Mouse (Mus musculus) hindbrain, embryonic 13.5 days (tissue): Measurements from ENCODE around the gene Slc38a2. TPM values are rescaled to one million over a fixed set of nuclear protein-coding genes. Genes with fewer than 3 reads are reported as not detected.
A peak's percentile ranks its signal among the peaks of the same experiment; 100 is the strongest.

ENCODE experiments used
- ATAC-seq: fragments of 200-750 bp; cut with Nextera tagmentation; 2 replicates; pipeline ENCODE4 v1.8.0; 2017; ENCODE audit warnings: moderate TSS enrichment; ENCODE audit not compliant: low FRiP score
- H3K27ac ChIP-seq: fragments of 300-500 bp; sonication (generic); 2 replicates; pipeline ENCODE4 v1.5.1; 2015; ENCODE audit warnings: inconsistent platforms, mild to moderate bottlenecking, moderate library complexity
- H3K27me3 ChIP-seq: fragments of 300-500 bp; sonication (generic); 2 replicates; pipeline ENCODE4 v1.6.1; 2015; ENCODE audit warnings: mild to moderate bottlenecking, inconsistent platforms
- H3K36me3 ChIP-seq: fragments of 300-500 bp; sonication (generic); 2 replicates; pipeline ENCODE4 v1.6.1; 2015; ENCODE audit warnings: mild to moderate bottlenecking, inconsistent platforms
- H3K4me1 ChIP-seq: fragments of 300-500 bp; sonication (generic); replicated peaks from 2 replicates; pipeline ENCODE4 v1.6.1; 2015; ENCODE audit warnings: inconsistent platforms
- H3K4me2 ChIP-seq: fragments of 300-500 bp; sonication (generic); 2 replicates; pipeline ENCODE4 v1.6.1; 2015; ENCODE audit warnings: inconsistent platforms, mild to moderate bottlenecking, moderate library complexity
- H3K4me3 ChIP-seq: fragments of 300-500 bp; sonication (generic); 2 replicates; pipeline ENCODE4 v1.5.1; 2015; ENCODE audit warnings: mild to moderate bottlenecking, inconsistent platforms
- H3K9ac ChIP-seq: fragments of 300-500 bp; sonication (generic); 2 replicates; pipeline ENCODE4 v1.6.1; 2015; ENCODE audit warnings: mild to moderate bottlenecking, inconsistent platforms
- H3K9me3 ChIP-seq: fragments of 300-500 bp; sonication (generic); 2 replicates; pipeline ENCODE4 v1.6.1; 2016; ENCODE audit warnings: inconsistent platforms
- WGBS: fragments of 180-500 bp; shearing (Covaris S2); methylation state at CpG from one replicate; pipeline ENCODE4 v1.1.7; 2015; 5-methylcytosine and 5-hydroxymethylcytosine counted together
- polyA plus RNA-seq: library from polyadenylated mRNA; unstranded; fragments of >200 nt; fragmentation: Nextera tagmentation; extraction: Ambion mirVana; gene quantifications from 2 replicates; pipeline ENCODE4 v1.2.1, GENCODE M21; 2015

Slc38a2 gene
- polyA plus RNA-seq, 1 experiment from 2014 or later: 133 TPM

DNA sequence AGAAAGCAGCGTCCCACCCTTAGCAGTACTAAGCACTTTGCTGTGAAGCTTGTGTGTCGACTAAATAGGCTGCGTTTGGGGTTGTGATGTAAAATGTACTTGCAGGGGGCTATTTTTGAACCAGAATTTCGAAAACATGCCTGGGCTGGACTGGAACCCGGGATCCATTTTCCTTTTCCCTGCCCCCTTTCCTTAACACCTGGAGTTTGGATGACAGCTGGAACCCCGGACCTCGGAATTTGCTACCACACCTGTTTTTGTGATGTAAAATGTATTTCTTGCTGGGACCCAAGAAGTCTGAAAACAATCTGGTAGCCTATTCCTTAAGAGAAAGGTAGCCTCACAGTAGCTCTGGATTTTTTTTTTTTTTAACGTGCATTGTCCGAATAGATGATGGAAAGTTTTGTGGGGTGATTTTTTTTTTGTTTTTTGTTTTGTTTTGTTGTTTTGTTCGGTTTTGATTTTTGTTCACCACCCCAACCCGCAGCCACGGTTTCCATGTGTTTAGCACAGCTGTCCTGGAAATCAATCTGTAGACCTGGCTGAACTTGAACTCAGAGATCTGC, 3.0 kb upstream of the Slc38a2 start:
- 92% methylated on average over 12 of the region's 12 CpGs for WGBS
- no peaks in the 10 kb centered on the region for H3K36me3 ChIP-seq

DNA sequence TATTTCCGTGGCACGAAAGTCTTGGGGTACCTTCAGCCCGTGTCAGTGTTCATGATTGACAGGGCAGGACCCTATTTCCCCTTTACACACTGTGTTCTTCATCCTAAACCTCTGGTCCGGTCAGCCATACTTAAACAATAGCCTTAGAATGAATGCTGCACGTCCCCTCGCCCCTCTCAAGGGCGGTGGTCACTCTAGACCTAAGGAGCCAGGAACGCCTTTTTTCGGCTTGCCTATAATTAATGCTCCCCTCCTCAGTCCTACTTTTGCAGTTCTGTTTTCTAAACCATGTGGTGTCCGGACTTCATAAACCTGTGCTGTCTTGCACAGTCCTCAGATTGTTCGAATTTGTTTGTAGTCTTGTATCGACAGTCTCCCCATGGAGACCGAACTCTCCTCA, 1.2 kb upstream of the Slc38a2 start:
- H3K4me2 ChIP-seq: peak overlapping the region; percentile 84
- peak overlapping the region; percentile 88; the same call in 1 of the 2 replicates for H3K4me3 ChIP-seq
- peaks cover 33% of the 10 kb centered on the region for H3K4me1 ChIP-seq
- no peaks in the 10 kb centered on the region for H3K27me3 ChIP-seq
- ATAC-seq: no peak
- H3K36me3 ChIP-seq: peaks cover 8% of the 10 kb centered on the region
- no peaks in the 10 kb centered on the region for H3K9me3 ChIP-seq
- peak overlapping the region; percentile 99; the same call in 1 of the 2 replicates for H3K9ac ChIP-seq
- peak overlapping the region; percentile 100 for H3K27ac ChIP-seq
- WGBS: 27% methylated on average over 13 of the region's 13 CpGs

More for the DNA sequence above, 3.0 kb upstream of the Slc38a2 start:
- Histone ChIP-seq H3K9ac (no peak overlapping the region), H3K9me3 (no peaks in the 10 kb centered on the region), H3K27me3 (no peaks in the 10 kb centered on the region), H3K4me2 (no peak overlapping the region), H3K4me1 (peaks cover 15% of the 10 kb centered on the region), H3K4me3 (no peak overlapping the region), H3K27ac (no peak overlapping the region)
- no peak for ATAC-seq

DNA sequence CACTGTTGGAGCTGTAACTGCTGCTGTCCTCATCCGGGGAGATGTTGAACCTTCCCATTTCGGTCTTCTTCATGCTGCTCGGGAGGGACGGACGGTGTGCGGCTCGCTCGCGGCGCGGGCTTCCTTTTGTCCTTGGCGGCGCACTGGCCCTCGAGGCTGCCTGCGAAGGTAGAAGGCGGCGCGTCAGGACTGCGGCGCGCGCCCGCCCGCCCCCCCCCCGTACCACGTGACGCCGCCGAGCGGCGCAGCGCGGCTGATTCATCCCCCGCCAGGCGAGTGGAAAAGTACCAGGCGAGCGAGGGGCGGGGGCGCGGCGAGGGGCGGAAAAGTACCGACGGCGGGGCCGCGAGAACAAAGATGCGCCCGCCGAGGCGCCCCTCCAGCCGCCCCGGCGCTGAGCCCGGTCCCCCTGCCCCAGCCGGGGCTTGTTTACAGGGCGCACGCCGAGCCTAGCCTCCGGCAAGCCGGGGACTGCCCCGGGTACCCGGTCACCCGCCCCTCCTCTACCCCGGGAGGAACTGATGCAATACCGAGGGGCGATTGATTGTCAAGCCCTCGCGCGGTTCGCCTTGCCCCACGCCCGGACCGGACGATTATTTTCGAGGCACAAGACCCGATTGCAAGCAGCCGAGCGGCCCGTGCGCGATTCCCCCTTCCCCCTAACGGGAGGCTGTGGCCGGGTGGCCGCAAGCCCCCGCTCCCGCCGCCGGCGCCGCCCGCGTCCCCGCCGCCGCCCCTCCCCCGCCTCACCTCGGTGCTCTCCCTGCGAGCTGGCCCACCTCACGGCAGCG, 677 bp downstream of the Slc38a2 start:
- Histone ChIP-seq H3K36me3 (peaks cover 27% of the 10 kb centered on the region), H3K27ac (peak overlapping the region; percentile 100), H3K27me3 (no peaks in the 10 kb centered on the region), H3K9me3 (no peaks in the 10 kb centered on the region), H3K9ac (peak overlapping the region; percentile 99), H3K4me3 (peak overlapping the region; percentile 88), H3K4me1 (peaks cover 52% of the 10 kb centered on the region), H3K4me2 (peak overlapping the region; percentile 84)
- WGBS: under 1% methylated on average over 95 of the region's 101 CpGs
- peak; percentile 78 for ATAC-seq

DNA sequence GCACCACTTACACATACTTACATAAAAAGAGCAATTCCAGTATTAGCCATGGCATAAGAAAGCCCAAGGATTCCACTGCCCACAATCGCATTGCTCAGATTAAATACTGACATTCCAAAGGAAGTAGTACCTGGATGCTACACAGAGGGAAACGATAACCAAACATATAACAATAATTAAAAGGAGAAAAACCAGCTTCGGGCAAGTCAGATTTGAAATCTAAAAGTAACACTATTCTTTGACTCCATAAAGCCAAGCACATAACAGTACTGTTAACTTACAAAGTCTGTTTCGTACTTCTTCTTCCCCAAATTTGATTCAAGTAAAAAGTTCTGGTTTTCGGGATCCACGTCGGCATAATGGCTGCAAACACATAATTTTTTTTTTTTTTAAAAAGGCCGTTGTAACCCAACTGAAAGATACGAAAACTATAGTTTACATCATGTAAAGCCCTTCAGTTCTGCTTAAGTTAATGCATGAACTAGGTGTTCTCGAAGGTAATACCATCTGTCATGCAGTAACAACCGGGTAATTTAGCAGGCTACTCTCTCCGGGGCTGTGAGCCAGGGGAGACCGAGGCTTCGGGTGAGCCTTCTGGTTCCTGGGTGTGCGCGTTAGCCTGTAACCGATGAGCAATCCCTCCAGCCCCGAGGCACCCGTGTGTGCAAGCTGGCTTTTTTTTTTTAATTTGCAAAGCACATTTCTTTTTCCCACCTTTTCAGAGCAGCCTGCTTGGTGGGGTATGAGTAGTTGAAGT, 1.5 kb downstream of the Slc38a2 start:
- Histone ChIP-seq H3K9me3 (no peaks in the 10 kb centered on the region), H3K27me3 (no peaks in the 10 kb centered on the region), H3K36me3 (peaks cover 35% of the 10 kb centered on the region), H3K4me3 (peak overlapping the region; percentile 88), H3K9ac (peak overlapping the region; percentile 99), H3K4me1 (peaks cover 55% of the 10 kb centered on the region), H3K4me2 (peak overlapping the region; percentile 84), H3K27ac (peak overlapping the region; percentile 100)
- ATAC-seq: peak; percentile 19
- 21% methylated on average over 19 of the region's 19 CpGs for WGBS

DNA sequence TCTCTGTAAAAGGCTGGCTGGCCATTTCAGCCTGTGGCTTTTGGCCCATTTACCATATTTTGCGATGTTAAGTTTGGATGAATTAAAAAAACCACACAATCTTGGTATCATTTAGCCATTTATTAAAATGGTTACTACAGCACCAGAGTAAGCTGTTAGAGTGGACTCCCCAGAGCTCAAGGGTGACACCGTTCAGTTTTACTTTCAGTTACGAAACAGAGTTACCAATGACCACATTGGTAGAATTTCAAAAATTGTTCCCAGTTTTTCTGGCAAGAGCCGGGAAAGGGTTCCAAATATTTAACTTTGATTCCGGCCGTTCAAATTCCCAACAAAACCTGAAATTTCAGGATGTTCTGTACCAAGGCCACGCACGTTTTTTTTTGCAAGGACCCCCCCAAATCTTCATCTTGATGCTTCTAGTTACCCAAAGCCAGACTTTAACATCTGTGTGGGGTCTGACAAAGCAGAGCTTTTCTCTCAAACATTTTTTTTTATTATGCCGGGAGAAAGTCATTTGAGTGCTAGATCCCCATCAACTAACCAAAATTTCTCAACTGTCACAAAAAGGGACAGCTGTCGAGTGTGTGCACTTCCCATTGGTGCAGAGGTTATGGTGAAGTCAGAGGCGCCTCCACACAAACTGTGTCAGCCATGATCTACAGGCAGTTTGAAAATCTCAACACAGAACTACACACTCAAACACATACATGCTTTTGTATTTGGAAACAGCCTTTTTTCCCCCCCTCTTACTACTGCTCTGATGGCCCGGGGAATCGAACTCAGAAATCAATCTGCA, 2.8 kb downstream of the Slc38a2 start:
- H3K36me3 ChIP-seq: peaks cover 49% of the 10 kb centered on the region
- peaks cover 55% of the 10 kb centered on the region for H3K4me1 ChIP-seq
- WGBS: 71% methylated on average over 13 of the region's 13 CpGs
- H3K27me3 ChIP-seq: no peaks in the 10 kb centered on the region
- H3K27ac ChIP-seq: no peak overlapping the region
- H3K9ac ChIP-seq: peak overlapping the region; percentile 99
- H3K9me3 ChIP-seq: no peaks in the 10 kb centered on the region
- no peak for ATAC-seq
- peak overlapping the region; percentile 84 for H3K4me2 ChIP-seq
- peak overlapping the region; percentile 88 for H3K4me3 ChIP-seq

DNA sequence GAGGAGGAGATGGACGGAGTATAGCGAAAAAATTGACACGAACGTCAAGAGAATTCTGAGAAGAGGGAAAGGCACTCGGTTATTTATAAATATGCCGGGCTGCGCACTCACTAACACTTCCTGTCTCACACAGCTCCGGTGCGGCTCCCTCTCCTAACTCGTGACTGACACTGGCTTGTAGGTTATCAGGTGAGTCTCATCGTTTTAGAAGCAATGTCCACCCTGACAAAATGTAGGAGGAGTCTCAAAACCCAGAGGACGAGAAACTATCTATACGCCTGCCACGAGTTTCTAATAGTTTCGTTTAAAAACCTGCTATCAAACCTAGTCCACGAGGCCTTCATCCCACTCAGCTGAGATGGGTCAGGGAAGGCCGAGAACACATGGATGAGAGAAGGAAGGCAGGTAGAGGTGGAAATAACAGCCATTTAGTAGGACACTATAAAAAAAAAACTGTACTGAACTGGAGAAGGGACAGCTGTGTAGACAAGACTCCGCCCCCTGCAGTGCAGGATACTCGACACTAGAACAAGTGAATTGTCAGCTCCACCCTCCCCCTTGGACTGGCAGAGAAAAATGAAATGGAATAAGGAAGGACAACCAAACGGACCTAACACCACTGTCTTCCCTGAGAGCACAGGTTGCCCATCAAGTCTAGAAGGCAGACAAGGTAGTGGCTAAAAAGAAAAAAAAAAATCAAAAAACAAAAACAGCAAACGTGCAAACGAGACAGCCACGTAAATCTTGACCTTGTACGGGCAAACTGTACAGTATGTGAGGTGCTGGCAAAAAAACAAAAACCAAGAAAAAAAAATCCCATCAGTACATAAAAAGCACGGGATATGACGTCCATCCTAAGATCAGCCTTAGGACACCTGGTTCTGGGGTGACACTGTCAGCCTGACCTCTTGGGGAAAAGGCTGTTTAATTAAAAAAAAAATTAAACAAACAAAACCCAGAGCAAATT, 3.8 kb downstream of the Slc38a2 start:
- H3K36me3 ChIP-seq: peaks cover 58% of the 10 kb centered on the region
- H3K4me2 ChIP-seq: peak overlapping the region; percentile 84
- ATAC-seq: no peak
- WGBS: 80% methylated on average over 26 of the region's 26 CpGs
- H3K27ac ChIP-seq: peak overlapping the region; percentile 26
- H3K9ac ChIP-seq: peak overlapping the region; percentile 99
- H3K4me1 ChIP-seq: peaks cover 56% of the 10 kb centered on the region
- H3K4me3 ChIP-seq: peak overlapping the region; percentile 88
- no peaks in the 10 kb centered on the region for H3K27me3 ChIP-seq
- H3K9me3 ChIP-seq: no peaks in the 10 kb centered on the region

DNA sequence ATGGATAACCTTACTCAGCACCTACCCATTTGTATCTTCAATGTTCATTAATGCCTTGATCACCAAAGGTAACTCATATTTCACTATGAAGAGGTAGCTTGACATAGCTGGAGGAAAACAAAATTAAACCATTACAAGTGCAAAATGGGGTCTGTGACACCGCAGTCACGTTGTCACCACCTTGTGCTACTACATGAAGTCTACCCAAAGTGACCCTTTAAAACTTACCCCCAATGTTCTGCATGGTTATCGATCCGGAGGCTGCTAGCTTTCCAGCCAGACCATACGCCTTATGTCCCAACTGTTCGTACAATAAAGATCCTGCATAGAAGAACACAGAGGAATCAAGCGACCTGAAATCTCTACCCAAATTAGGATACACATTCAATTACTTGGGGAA, 4.5 kb downstream of the Slc38a2 start:
- no peak for ATAC-seq
- 92% methylated on average over 7 of the region's 7 CpGs for WGBS
- Histone ChIP-seq H3K9me3 (no peaks in the 10 kb centered on the region), H3K36me3 (peaks cover 66% of the 10 kb centered on the region), H3K27me3 (no peaks in the 10 kb centered on the region), H3K4me3 (peak overlapping the region; percentile 88; the same call in 1 of the 2 replicates), H3K9ac (no peak overlapping the region), H3K4me2 (0 out of 2 replicates have a peak overlapping the region, but pooled peaks have one; percentile 13), H3K4me1 (peaks cover 53% of the 10 kb centered on the region), H3K27ac (no peak overlapping the region)

DNA sequence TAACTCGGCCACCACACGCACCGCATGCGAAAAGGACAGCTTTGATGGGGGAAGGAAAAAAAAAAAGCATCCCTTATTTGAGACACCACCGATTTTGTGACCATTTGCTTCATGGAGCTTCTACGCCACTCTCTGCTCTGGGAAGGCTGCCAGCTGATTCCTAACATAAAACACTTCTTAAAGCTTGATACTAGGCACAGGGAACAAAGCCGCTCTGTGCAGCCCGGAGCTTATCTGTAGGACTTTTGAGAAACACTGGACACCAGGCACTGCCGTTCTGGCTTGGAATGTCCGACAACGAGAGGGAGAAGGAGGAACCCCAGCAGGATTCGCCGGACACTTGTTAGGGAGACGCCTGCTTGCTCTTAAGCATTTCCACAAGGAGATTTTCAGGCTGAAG, 5.8 kb downstream of the Slc38a2 start:
- Histone ChIP-seq H3K4me3 (no peak overlapping the region), H3K27me3 (no peaks in the 10 kb centered on the region), H3K36me3 (peaks cover 77% of the 10 kb centered on the region), H3K9me3 (no peaks in the 10 kb centered on the region), H3K27ac (peak overlapping the region; percentile 30), H3K9ac (peak overlapping the region; percentile 20; the same call in 1 of the 2 replicates), H3K4me1 (peaks cover 57% of the 10 kb centered on the region), H3K4me2 (peak overlapping the region; percentile 18; the same call in 1 of the 2 replicates)
- ATAC-seq: no peak
- 68% methylated on average over 14 of the region's 14 CpGs for WGBS

DNA sequence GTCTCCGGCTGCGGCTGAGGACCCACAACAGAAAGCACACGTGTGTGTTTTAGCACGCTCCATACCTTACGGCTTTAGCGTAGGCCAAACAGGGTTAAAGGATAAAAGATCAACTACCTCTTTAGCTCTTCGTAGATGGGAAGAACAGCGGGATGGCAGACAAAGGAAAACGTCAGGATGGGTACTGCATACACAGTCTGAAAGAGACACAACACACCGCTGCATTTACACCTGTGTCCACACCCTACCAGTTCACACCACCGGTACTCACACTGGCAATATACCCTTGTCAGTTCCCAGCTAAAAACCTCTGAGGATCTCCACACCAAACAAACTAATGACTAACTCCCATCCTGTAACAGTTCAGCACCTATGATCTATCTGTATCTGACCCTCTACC, 7.1 kb downstream of the Slc38a2 start:
- Histone ChIP-seq H3K4me2 (no peak overlapping the region), H3K4me1 (peaks cover 52% of the 10 kb centered on the region), H3K27ac (no peak overlapping the region), H3K9me3 (no peaks in the 10 kb centered on the region), H3K36me3 (peaks cover 87% of the 10 kb centered on the region), H3K27me3 (no peaks in the 10 kb centered on the region), H3K4me3 (no peak overlapping the region), H3K9ac (no peak overlapping the region)
- no peak for ATAC-seq
- 94% methylated on average over 11 of the region's 11 CpGs for WGBS

DNA sequence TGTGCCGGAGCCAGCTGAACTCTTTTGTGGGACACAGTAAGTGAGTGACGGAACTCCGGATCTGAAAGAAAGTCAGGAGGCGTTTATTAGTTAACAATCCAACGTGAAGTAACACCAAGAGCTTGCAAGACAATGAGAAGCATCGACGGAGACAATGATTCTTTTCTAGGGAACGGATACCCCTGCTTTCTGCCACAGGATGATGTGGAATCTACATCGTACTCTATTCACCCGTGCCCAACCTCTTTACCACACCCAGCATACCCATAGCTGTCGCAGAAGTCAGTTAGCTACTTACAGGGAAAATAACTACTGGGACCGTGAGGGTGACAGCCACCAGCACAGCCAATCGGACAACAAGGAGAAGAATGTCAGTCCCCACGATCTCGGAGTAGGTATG, 8.1 kb downstream of the Slc38a2 start:
- Histone ChIP-seq H3K27me3 (no peaks in the 10 kb centered on the region), H3K9ac (no peak overlapping the region), H3K36me3 (peaks cover 91% of the 10 kb centered on the region), H3K4me3 (no peak overlapping the region), H3K9me3 (no peaks in the 10 kb centered on the region), H3K4me2 (no peak overlapping the region), H3K27ac (no peak overlapping the region), H3K4me1 (peaks cover 42% of the 10 kb centered on the region)
- 87% methylated on average over 15 of the region's 15 CpGs for WGBS
- ATAC-seq: no peak

DNA sequence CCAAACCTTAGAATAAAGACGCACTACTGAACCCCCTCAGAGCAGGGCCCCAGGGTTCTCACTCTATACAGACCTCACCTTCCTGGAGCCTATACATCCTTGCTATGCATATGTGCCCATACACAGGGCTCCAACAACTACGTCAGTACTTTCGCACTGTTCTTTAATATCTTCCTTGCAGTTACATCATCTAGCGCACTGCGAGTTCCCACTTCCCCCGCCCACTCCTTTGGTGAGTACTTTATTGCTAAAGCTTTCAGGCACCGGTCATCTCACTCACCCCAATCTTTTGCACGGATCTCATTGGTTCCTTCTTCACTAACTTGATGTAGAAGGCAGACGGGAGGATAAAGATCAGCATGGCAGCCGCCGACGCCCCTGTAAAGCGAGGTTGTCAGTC, 8.7 kb downstream of the Slc38a2 start:
- 94% methylated on average over 13 of the region's 13 CpGs for WGBS
- ATAC-seq: no peak

More for the DNA sequence above, 8.7 kb downstream of the Slc38a2 start:
- no peaks in the 10 kb centered on the region for H3K27me3 ChIP-seq
- H3K9me3 ChIP-seq: no peaks in the 10 kb centered on the region
- H3K4me3 ChIP-seq: no peak overlapping the region
- H3K36me3 ChIP-seq: peaks cover 86% of the 10 kb centered on the region
- H3K4me2 ChIP-seq: no peak overlapping the region
- H3K27ac ChIP-seq: no peak overlapping the region
- no peak overlapping the region for H3K9ac ChIP-seq
- H3K4me1 ChIP-seq: peaks cover 37% of the 10 kb centered on the region
